Mouse (Mus musculus) ES-Bruce4 (cell line): ENCODE results near the gene Nsun2.

Experiments
- CTCF ChIP-seq: IDR thresholded peaks from one replicate; pipeline ENCODE4 v1.8.1; 2011; ENCODE audit warnings: low read depth, low read length
- EP300 ChIP-seq: IDR thresholded peaks from 2 replicates; pipeline ENCODE4 v1.6.1; 2011; ENCODE audit warnings: low read depth, low read length; ENCODE audit not compliant: insufficient read depth
- POLR2A ChIP-seq: IDR thresholded peaks from one replicate; pipeline ENCODE4 v1.8.1; 2011; ENCODE audit warnings: low read length; ENCODE audit not compliant: insufficient read depth

GRCm38 (mm10) chr13:69592226-69592625, 58.7 kb downstream of the Nsun2 start:
- no peak for TF ChIP-seq POLR2A
- no peak for TF ChIP-seq CTCF
- no peak for TF ChIP-seq EP300
